In the genomic region with DNA sequence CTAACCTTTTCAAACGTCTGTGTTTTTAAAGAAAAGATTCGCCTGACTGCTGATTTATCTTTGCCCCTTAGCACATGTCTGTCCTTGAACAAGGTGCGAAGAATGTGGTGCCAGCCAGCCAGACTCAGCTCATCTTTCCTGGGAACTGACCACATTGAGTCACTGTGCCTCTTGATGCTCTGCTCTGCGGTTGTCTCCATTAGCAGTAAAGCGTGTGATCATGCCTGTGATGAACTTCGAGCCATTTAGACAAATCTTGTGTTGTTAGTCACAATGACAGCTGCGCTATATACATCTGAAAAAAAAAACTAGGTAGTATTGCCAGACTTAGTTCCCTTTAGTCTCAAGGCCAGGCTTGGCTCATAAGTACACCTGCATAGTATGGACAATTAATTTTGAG, we compare ENCODE assay signal across 21 mouse cellular contexts.
"Had no signal": no experiment of that assay in that cellular context is flagged by ENCODE, and none has a peak within 500 bp of the region (broad histone marks: within the 10 kb centered on the region; RNA-seq: fewer than 3 reads in every experiment).

No protein-coding gene starts in this region.

- H3K4me2 ChIP-seq: lung, embryonic 15.5 days; midbrain, embryonic 11.5 days; midbrain, embryonic 13.5 days; midbrain, embryonic 15.5 days; neural tube, embryonic 13.5 days; neural tube, embryonic 15.5 days; stomach, embryonic 15.5 days had no signal

- H3K36me3 ChIP-seq: lung, embryonic 15.5 days; midbrain, embryonic 13.5 days; midbrain, embryonic 15.5 days; neural tube, embryonic 13.5 days; neural tube, embryonic 15.5 days; stomach, embryonic 15.5 days had no signal

- H3K27me3 ChIP-seq: lung, embryonic 15.5 days; midbrain, embryonic 13.5 days; midbrain, embryonic 15.5 days; neural tube, embryonic 13.5 days; neural tube, embryonic 15.5 days; stomach, embryonic 15.5 days had no signal

- H3K27ac ChIP-seq: lung, embryonic 15.5 days; macrophage; midbrain, embryonic 13.5 days; midbrain, embryonic 15.5 days; neural tube, embryonic 13.5 days; neural tube, embryonic 15.5 days; stomach, embryonic 15.5 days; stomach, postnatal 0 days had no signal

- DNase-seq: liver, postnatal 0 days; lung, adult 2 months; lung, postnatal 14 days; lung, postnatal 36 days; retina, postnatal 1 day; right cerebral cortex, adult 18-20 months; right cerebral cortex, postnatal 25 days; right cerebral cortex, postnatal 4 days; thymus, adult 2 months; thymus, postnatal 25 days; thymus, postnatal 4 days had no signal

- H3K4me3 ChIP-seq: lung, embryonic 15.5 days; megakaryocyte, embryonic 14.5 days; midbrain, embryonic 13.5 days; midbrain, embryonic 15.5 days; neural tube, embryonic 13.5 days; neural tube, embryonic 15.5 days; stomach, embryonic 15.5 days had no signal
